Mouse (Mus musculus): ENCODE results near the gene Wdpcp. TPM values are rescaled to one million over a fixed set of nuclear protein-coding genes. Genes with fewer than 3 reads are reported as not detected.
"Not testable (repeated sequence)": the region's sequence is repeated elsewhere in the genome, so short reads cannot be mapped to it uniquely, and the experiment has no call there.

The Wdpcp gene
- 6.7 and 7.0 TPM in 2 replicates for polyA plus RNA-seq (2015; fragmentation: Nextera tagmentation; extraction: Ambion mirVana)

DNA sequence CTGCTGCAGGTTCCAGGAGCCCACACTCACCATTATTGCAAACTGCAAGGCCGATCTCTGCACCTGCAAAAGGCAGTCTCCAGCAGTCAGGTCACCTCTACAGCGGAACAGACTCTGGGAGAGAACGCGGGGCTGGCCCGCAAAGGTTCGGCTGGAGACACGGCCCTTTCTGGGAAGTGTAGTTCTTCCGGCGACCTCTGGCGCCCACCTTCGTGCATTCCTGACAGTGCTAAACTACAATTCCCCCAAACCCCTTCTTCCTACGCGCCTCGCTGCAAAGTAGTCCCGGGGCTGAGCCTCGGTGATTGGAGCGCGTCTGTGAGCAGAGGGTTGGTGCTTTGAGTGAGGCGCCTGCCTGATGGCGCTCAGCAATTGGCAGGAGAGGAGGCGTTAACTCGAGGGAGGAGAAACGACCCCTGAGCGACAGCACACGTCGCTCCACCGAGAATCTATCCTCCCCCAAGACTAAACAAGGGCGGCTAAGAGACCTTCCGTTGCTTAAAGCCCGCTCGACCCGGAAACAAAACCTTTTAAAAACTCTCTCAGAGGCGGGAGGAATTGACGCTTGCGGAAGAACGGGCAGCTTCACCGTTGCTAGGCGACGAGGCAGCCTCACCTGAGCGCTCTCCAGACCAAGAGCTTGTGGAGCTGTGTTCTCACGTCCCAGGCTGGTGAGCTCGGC, at the start of gene Wdpcp, which contains the start of gene Mdh1:
TSS of gene Wdpcp (plus strand) at position 536 of the 682 bp plus-strand sequence.
TSS of gene Mdh1 (minus strand) at position 668 of the 682 bp plus-strand sequence.
- Histone ChIP-seq H3K9ac (ENCODE audit: low read depth, low read length) (peak within 1 kb of the TSS; percentile 80), H3K27ac (peak within 1 kb of the TSS; percentile 90), H3K9me3 (replicated peaks; ENCODE audit: low read length) (no peaks in the 10 kb centered on the region), H3K4me3 (replicated peaks; ENCODE audit: low read depth, low read length) (peak within 1 kb of the TSS; percentile 87), H3K27me3 (ENCODE audit: insufficient read depth, low read length) (no peaks in the 10 kb centered on the region), H3K36me3 (ENCODE audit: insufficient read depth, low read length) (no peaks in the 10 kb centered on the region), H3K4me1 (replicated peaks; ENCODE audit: insufficient read depth, low read length) (0 out of 2 replicates have a peak, but pooled peaks cover 7% of the 10 kb centered on the region), H3K4me2 (ENCODE audit: low read length) (peak within 1 kb of the TSS; percentile 67)
- TF ChIP-seq CTCF (IDR thresholded peaks at IDR 0.05; ENCODE audit: low read depth) = peak; percentile 42; the same call in 1 of the 2 replicates
- WGBS = under 1% methylated on average over 42 of the region's 42 CpGs
- ATAC-seq (replicated peaks; ENCODE audit: low FRiP score, low read depth) = peak; percentile 99
- peak; percentile 99 for DNase-seq (ENCODE audit: low spot score)

DNA sequence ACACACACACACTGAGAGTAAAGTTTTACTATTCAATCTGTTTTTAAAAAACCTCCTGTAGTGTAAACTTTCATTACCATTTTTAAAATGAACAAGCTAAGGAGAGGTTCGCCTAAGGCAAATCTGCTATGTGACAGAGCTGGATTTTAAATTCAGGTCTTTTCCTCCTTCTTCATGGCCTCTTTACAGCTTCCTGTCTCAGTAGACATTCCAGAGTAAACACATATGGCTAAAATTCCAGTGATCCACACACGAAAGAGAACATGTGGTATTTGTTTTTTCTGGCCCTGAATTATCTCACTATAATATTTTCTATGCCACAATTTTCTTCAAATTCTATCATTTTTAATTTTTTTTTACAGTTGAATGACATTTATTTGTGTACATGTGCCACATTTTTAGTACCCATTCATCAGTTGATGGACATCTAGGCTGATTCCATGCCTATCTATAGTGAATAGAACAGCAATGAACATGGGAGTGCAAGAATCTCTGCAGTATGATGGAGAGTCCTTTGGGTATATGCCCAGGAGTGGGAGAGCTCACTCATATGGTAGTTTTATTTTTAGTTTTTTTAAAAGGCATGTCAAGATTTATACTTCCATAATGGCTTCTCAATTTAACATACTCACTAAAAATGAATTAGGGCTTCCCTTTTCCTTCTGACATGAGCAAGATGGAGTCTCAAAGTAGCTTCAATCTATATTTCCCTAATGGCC, 43.2 kb upstream of the Wdpcp start:
- DNase-seq (ENCODE audit: low spot score) = peak; percentile 79
- WGBS = 44% methylated on average over 2 of the region's 2 CpGs

DNA sequence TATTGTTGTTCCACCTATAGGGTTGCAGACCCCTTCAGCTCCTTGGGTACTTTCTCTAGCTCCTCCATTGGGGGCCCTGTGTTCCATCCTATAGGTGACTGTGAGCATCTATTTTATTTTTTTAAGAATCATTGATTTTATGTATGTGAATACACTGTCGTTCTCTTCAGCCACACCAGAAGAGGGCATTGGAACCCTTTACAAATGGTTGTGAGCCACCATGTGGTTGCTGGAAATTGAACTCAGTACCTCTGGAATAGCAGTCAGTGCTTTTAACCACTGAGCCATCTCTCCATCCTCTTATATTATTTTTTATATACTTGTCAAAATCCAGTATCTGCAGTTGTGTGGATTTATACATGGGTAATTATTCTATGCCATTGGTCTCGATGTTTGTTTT, 41.2 kb upstream of the Wdpcp start:
- not testable (repeated sequence) for H3K4me2 ChIP-seq (ENCODE audit: low read length); H3K36me3 ChIP-seq (ENCODE audit: insufficient read depth, low read length); H3K9ac ChIP-seq (ENCODE audit: low read depth, low read length); H3K27ac ChIP-seq; H3K27me3 ChIP-seq (ENCODE audit: insufficient read depth, low read length); H3K9me3 ChIP-seq (replicated peaks; ENCODE audit: low read length); H3K4me3 ChIP-seq (replicated peaks; ENCODE audit: low read depth, low read length); DNase-seq (ENCODE audit: low spot score); H3K4me1 ChIP-seq (replicated peaks; ENCODE audit: insufficient read depth, low read length); ATAC-seq (replicated peaks; ENCODE audit: low FRiP score, low read depth)
- 86% methylated on average over 2 of the region's 2 CpGs for WGBS

More for the DNA sequence above, 43.2 kb upstream of the Wdpcp start:
- Histone ChIP-seq H3K4me2 (ENCODE audit: low read length) (no peak overlapping the region), H3K36me3 (ENCODE audit: insufficient read depth, low read length) (no peaks in the 10 kb centered on the region), H3K4me3 (replicated peaks; ENCODE audit: low read depth, low read length) (no peak overlapping the region), H3K9ac (ENCODE audit: low read depth, low read length) (no peak overlapping the region), H3K27ac (no peak overlapping the region), H3K27me3 (ENCODE audit: insufficient read depth, low read length) (no peaks in the 10 kb centered on the region), H3K9me3 (replicated peaks; ENCODE audit: low read length) (no peaks in the 10 kb centered on the region), H3K4me1 (replicated peaks; ENCODE audit: insufficient read depth, low read length) (no peaks in the 10 kb centered on the region)
- ATAC-seq (replicated peaks; ENCODE audit: low FRiP score, low read depth) = no peak
- no peak for TF ChIP-seq CTCF (IDR thresholded peaks at IDR 0.05; ENCODE audit: low read depth)

DNA sequence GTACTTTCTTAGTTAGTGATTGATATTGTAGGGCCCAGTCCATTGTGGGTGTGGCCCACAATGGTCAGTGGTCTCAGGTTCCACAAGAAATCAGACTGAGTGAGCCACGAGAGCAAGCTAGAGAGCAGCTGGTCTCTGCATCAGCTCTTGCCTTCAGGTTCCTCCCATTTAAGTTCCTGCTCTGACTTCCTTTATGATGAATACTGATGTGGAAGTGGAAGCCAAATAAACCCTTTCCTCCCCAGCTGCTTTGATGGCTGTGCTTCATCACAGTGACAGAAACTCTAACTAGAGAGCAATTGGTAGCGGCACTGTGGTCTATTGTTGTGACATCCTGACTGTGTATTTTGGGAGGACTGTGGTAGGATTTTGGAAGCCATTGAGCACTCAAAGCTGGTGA, 32.0 kb upstream of the Wdpcp start:
- DNase-seq (ENCODE audit: low spot score) = no peak
- ATAC-seq (replicated peaks; ENCODE audit: low FRiP score, low read depth) = no peak
- H3K9me3 ChIP-seq (replicated peaks; ENCODE audit: low read length) = no peaks in the 10 kb centered on the region
- no peak overlapping the region for H3K4me2 ChIP-seq (ENCODE audit: low read length)
- WGBS = 42% methylated on average over 2 of the region's 2 CpGs
- no peaks in the 10 kb centered on the region for H3K4me1 ChIP-seq (replicated peaks; ENCODE audit: insufficient read depth, low read length)
- H3K9ac ChIP-seq (ENCODE audit: low read depth, low read length) = no peak overlapping the region
- H3K27ac ChIP-seq = no peak overlapping the region
- H3K4me3 ChIP-seq (replicated peaks; ENCODE audit: low read depth, low read length) = no peak overlapping the region
- H3K36me3 ChIP-seq (ENCODE audit: insufficient read depth, low read length) = no peaks in the 10 kb centered on the region
- no peaks in the 10 kb centered on the region for H3K27me3 ChIP-seq (ENCODE audit: insufficient read depth, low read length)
- no peak for TF ChIP-seq CTCF (IDR thresholded peaks at IDR 0.05; ENCODE audit: low read depth)

DNA sequence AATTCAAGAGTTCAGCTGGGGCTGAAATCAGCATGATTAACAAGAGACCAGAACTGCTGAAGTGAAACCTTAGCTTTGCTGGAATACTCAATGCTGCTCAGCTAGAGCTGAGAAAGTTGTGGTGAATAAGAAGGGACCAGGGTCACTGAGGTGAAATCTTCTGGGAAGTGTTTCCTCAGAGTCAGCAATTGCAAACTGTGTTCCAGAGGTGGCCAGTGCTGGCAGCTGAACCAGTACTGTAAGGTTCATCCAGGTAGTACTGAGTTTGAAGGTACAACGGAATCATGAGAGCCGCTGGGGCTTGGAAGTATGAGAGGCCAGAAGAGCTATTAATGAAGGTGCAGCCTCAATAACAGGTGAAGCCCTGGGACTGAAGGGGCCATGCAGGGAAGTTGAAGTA, 31.4 kb upstream of the Wdpcp start:
- Histone ChIP-seq H3K27ac (no peak overlapping the region), H3K9me3 (replicated peaks; ENCODE audit: low read length) (no peaks in the 10 kb centered on the region), H3K36me3 (ENCODE audit: insufficient read depth, low read length) (no peaks in the 10 kb centered on the region), H3K27me3 (ENCODE audit: insufficient read depth, low read length) (no peaks in the 10 kb centered on the region), H3K4me3 (replicated peaks; ENCODE audit: low read depth, low read length) (no peak overlapping the region), H3K9ac (ENCODE audit: low read depth, low read length) (no peak overlapping the region), H3K4me1 (replicated peaks; ENCODE audit: insufficient read depth, low read length) (no peaks in the 10 kb centered on the region), H3K4me2 (ENCODE audit: low read length) (no peak overlapping the region)
- no peak for ATAC-seq (replicated peaks; ENCODE audit: low FRiP score, low read depth)
- no peak for TF ChIP-seq CTCF (IDR thresholded peaks at IDR 0.05; ENCODE audit: low read depth)
- DNase-seq (ENCODE audit: low spot score) = no peak
- WGBS = 91% methylated on average over 2 of the region's 2 CpGs

DNA sequence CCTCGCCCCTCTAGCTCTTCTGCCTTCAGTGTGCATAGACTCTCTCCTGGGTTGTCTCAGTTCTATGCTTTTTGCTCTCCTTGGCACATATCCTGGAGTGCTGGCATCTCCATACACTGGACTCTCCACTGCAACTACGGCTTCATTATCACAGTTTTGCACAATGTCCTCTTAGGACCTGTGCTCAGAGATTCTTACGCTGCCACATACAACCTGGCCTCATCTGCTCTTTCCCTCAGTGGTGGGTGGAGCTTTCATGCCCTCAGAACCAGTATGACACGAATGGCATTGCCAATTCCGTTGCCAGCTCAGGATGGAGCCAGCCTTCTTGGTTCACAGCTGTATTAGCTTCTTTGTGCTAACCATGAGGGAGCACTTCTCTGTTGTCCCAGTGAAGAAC, 29.3 kb upstream of the Wdpcp start:
- Histone ChIP-seq H3K9ac (ENCODE audit: low read depth, low read length) (no peak overlapping the region), H3K4me2 (ENCODE audit: low read length) (no peak overlapping the region), H3K4me1 (replicated peaks; ENCODE audit: insufficient read depth, low read length) (no peaks in the 10 kb centered on the region), H3K4me3 (replicated peaks; ENCODE audit: low read depth, low read length) (no peak overlapping the region), H3K27me3 (ENCODE audit: insufficient read depth, low read length) (no peaks in the 10 kb centered on the region), H3K36me3 (ENCODE audit: insufficient read depth, low read length) (no peaks in the 10 kb centered on the region), H3K9me3 (replicated peaks; ENCODE audit: low read length) (no peaks in the 10 kb centered on the region), H3K27ac (no peak overlapping the region)
- DNase-seq (ENCODE audit: low spot score) (no peak), ATAC-seq (replicated peaks; ENCODE audit: low FRiP score, low read depth) (no peak)
- 84% methylated on average over 5 of the region's 5 CpGs for WGBS
- TF ChIP-seq CTCF (IDR thresholded peaks at IDR 0.05; ENCODE audit: low read depth) = no peak
